Mouse (Mus musculus): ENCODE results near the gene Gm49450.
A peak's percentile ranks its signal among the peaks of the same experiment; 100 is the strongest.

Gm49450 gene

DNA sequence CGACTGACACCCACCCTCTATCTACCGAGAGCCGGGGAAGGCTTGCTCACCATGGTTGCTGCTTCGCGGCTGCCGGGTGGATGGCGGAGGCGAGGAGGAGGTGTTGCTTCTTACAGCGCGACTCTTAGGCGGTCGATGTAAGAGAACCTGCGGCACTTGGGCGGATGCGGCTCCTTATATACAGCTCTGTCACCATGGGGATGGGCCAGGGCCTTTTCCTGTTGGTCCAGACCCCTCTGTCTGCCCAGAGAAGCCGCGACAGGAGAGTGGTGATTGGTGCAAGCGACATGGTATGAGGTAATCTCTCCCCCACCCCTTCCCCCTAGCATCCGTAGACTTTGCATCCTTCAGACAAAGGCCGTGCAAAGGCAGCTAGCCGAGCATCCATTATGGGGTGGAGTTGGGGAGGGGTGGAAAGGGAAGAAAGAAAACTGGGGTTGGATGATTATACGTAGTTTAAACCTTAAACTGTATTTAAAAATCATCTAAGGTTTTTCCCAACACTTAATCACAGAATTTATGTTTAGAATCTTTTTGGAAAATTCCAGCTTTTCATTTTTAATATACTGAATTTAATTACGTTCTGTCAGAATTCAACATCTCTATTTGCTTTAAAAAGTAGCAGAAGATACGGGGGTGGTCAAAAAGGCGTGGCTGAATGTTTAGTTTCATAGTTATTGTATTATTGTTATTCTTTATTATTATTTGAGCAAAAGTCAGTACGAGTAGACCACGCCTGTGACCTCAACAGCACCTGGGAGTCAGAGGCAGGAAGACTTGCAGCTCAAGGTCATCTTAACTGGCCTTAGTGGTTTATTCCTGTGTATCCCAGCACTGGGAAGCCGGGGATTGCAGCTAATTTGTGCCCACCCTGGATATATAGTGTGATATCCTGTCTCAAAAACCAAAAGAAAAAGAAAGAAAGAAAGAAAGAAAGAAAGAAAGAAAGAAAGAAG, at the start of gene Gm49450, which contains the start of gene Tuba1a:
TSS of gene Gm49450 (minus strand) at position 151 of the 956 bp plus-strand sequence.
TSS of gene Tuba1a (minus strand) at position 303 of the 956 bp plus-strand sequence.
- DNase-seq (ENCODE audit: low spot score): peak; percentile 100

DNA sequence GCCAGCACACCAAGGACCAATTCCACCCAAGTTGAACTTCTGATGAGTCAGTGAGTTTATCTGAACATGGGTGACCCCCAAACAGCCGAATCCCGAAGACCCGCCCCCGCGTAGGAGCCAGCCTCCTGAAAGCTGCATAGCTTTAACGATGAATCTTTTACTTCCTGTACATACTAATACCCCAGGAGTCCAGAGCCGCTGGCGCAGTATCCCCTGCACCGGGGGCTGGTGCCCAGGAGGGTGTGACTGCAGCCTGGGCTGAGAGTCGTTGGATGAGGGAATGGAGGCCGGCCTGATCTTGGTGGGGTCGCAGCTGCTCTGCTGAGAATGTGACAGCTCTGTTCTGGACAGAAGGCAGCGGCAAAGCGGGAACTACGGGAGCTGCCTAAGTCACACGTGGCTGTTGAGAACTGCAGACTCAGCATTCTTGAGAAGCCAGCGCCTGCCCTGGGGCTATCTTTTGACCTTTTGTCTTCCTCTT, 48.1 kb upstream of the Gm49450 start:
- peak; percentile 44 for DNase-seq (ENCODE audit: low spot score)

DNA sequence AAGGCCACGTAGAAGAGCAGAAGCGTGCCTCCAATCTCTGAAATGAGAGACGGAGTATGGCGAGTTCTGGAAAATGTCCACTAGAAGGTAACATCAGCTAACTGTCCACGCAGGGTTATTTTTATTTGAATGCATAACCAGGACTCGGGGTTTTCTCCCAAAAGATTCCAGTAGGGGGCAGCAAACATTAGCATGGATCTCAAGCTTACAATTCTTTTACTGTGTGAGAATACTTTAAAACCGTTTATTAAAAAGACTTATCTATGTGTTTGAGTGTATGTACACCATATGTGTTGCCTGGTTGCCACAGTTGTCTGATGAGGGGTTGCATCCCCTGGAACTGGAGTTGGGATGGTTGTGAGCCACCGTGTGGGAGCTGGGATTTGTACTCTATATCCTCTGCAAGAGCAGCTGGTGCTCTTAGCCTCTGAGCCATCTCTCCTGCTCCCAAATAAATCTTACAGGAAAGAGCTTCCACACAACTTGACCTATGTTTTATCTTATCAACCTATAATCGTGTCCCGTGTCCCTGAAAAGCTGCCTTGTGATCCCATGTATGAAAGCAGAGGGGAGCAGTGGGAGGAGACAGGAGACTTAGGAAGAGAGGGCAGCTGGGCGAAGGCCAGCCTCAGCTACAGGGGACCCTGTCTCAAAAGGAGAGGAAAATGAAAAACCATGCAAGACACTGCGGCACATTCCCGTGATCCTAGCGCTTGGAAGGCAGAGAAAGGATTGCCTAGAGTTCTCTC, 47.4 kb upstream of the Gm49450 start:
- peak; percentile 90 for DNase-seq (ENCODE audit: low spot score)

DNA sequence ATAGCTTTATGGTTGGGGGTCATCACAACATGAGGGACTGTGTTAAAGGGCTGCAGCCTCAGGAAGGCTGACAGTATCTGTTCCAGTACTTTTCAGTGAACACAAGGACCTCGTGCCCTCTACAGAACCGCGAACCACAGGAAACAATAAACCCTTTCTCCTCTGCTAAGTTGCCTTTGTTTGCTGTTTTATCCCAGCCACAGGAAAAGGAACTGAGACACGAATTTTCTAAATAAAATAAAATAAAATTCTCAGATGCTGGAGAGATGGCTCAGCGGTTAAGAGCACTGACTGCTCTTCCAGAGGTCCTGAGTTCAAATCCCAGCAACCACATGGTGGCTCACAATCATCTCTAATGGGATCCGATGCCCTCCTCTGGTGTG, 45.4 kb upstream of the Gm49450 start:
- DNase-seq (ENCODE audit: low spot score): no peak

DNA sequence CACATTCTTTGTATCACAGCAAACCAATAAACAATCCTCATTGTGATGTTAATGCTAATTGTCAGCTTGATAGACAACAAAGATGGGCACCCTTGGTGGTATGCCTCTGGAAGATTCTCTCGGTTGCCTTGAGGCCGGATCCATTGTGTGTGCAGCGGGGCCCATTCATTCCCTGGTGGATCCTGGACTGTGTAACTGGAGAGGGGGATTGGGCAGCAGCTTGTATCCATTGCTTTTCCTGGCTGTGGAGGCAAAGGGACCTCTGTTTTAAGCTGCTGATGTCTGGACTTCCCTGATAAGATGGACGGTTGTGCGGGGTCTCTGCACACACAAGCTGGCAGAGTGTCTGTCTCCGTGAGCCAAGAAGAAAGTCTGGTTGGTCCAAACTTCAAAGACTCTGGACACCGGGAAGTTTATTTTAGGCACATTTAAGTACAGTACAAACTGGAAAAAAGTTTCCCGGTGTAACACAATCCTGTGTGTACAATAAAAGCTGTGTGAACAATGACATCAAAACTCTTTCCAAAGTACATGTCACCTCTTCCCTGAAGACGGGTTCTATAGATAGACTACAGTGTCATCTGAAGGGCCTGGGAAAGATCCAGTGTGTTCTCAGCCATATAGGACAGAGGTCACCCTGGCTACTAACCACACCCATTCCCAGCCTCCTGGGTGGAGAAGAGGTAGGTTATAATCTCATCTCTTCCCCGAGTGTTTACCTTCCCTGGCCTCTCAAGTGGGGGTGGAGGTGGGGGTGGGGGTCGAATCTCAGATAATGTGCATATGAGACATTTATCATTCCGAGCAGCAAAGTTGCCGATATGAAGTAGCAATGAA, 44.8 kb upstream of the Gm49450 start:
- no peak for DNase-seq (ENCODE audit: low spot score)

DNA sequence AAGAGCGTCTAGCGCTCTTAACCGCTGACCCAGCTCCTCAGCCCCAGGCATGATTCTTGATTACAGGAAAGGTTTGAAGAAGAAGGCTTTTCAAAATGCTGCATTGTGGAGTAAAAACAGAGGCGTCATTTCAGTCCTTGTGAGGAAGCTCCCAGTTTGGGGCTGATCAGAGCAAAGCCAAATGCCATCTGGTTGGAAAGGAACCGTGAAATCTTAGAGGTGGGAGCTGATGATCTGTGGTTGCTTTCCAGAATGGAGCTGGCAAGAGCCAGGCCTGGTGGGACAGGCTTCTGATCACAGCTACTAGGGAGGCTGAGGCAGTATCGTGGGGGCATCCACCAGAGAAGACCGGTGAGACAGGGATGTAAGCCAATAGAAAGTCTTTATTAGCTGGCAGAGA, 43.5 kb upstream of the Gm49450 start:
- no peak for DNase-seq (ENCODE audit: low spot score)

DNA sequence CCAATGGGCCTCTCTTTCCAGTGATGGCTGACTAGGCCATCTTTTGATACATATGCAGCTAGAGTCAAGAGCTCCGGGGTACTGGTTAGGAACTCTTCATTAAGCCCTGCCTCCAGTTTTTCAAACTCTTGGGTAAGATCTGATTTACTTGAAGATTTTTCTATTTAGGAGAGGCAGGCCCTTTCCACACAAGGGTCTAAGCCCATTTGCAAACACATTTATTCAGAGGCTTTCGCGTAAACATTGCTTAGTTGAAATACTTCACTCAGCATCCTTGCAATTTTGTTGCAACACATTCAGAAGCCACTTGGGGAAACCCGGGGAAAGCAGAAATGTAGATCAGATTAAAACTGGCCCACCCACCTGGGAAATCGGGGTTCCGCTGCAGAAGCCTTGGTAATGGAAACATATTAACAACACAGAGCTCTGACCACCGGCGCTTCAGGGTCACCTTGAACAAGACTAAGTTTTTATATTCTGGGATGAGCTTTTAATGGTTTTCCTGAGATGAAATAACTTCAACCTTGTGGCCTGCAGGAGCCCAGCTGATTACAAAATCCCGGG, 41.7 kb upstream of the Gm49450 start:
- DNase-seq (ENCODE audit: low spot score): no peak

DNA sequence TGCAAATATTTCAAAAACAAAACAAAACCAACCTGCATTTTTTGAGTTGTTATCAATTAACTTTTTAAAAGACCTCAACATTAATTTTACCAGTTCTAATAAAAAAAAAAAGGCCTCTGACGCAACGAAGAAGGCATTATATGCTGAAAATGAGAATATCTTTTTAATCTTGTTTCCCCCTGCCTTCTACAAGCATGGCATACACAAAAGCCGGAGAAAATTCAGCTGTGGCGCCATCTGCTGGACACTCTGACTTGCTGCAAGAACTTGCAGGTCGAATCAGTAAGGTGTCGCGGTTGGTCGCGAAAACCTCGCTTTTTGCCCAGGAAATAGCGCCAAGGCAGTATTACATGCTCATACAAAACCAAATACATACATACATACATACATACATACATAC, 40.5 kb upstream of the Gm49450 start:
- peak; percentile 97 for DNase-seq (ENCODE audit: low spot score)

DNA sequence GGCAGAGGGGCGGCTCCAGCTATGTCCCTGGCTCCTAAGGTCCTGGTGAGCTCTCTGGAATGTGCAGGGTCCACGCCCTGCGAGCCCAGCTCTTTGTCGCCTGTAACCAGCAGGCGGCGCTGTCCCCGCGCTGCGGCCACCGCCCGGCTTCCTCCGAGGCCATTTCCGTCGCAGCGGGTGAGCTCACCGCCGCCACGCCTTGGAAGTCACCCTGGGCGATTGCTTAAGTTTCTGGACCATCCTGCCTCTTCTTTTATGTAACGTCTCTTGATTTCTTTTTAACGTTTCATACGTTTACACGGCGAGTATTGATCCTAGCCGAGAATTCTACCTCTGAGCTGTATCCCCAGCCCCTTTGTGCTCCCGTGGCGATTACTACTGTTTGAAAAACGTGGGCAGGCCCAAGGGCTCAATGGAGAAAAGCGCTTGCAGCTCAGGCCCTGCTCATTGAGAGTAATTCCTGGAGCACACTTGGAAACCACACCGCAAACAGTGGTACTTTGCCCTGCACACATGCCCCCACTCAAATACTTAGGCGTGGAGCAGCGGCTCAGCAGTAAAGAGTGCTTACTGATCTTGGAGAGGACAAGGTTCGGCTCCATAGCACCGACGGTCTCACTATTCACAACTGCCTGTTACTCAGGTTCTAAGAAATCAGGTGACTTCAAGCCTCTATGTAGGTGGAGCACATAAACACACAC, 39.9 kb upstream of the Gm49450 start:
- DNase-seq (ENCODE audit: low spot score): peak; percentile 98

DNA sequence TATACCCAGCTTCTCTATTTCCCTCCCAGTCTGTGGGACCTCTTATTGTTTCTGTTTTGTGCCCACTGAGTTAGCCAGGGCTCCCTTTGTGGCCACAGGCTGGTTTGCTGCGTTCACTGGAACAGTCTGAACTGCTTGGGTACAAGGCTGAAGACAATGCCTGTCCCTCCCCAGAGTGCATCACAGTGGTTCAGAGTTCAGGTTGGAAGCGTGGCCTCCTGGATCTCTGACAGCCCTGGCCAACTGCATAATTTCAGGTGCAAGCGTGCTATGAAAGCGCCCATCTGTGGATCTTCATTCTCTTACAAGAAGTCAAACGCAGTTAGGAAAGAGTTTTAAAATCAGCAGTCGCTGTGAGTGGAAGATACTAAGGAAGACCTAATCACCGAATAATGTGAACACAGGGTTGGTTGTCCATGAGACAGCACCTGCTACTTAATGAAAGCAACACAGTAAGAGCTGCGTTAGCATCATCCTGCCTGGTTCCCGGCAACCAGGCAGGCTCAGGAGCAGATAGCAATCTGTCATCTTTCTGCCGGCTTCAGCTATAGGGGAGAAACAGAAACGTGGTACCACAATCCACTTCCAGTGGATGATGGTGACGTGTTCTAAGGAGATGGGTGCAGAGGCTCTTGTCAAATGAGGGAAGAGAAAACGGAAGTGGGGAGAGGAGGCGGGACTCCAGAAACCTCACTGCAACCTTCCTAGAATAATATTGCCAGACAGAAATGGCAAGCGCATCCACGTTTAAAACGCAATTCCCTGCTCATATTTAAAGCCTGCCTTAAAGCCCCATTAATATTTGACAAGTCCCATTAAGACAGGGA, 38.9 kb upstream of the Gm49450 start:
- DNase-seq (ENCODE audit: low spot score): peak; percentile 95

DNA sequence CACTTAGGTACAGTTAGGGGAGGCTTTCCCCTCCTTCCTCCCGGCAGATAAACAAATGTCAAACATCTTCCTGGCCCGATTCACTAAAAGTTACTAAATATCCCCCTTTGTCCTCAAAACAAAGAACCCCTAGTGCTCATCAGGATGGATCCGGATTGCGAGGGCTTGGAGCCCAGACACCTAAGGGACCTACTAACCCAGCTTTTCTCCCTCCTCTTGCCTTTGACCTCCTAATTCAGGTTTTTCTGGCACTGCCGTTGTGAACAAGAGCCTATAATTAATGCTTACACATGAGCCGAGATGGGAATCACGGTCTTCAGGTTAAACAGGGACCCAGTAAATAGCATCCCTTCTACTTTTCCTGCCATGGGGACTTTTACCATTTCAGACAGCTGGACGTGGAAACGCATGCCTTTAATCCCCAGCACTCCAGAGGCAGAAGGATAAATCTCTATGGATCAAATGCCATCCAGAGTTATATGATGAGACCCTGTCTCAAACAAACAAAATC, 38.2 kb upstream of the Gm49450 start:
- DNase-seq (ENCODE audit: low spot score): no peak

DNA sequence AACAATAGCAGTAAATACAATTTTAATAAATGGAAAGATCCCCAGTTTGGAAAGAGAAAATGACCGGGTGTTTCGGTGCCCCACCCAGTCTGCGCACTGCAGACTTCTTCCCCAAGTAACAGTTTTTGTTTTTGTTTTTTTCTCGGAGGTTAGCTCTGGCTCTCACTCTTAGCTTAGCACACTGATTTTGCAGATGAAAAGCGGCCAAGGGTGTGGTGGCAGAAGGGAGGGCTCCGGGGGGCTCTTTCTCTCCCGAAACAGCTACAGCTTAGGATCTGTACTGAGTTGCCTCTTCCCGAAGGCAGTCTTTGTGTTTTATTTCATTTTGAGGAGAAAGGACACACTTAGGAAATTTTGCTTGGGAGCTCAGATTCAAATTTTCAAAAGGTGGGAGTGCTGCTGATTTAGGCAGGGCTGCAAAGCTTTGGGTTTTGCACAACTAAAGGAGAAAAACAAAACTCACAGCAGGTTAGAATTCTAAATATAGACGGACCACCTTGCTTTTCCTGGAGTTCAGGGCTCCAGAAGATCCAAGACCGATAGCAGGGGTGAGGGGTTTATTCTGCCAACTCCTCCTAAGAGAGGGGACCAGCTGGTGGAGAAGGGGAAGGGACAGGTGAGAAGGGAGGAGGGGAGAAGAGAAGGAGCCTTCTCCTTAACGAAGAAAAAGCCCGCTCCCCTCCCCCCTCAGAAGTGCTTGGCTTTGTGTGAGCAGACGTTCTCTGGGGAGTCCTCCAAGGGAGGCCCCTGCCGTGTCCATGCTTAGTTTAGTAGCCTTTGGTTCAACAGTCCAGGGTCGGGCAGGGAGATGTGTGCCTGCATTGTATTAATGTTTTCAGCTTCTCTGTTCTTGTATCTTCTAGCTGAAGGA, 37.6 kb upstream of the Gm49450 start:
- DNase-seq (ENCODE audit: low spot score): peak; percentile 62

DNA sequence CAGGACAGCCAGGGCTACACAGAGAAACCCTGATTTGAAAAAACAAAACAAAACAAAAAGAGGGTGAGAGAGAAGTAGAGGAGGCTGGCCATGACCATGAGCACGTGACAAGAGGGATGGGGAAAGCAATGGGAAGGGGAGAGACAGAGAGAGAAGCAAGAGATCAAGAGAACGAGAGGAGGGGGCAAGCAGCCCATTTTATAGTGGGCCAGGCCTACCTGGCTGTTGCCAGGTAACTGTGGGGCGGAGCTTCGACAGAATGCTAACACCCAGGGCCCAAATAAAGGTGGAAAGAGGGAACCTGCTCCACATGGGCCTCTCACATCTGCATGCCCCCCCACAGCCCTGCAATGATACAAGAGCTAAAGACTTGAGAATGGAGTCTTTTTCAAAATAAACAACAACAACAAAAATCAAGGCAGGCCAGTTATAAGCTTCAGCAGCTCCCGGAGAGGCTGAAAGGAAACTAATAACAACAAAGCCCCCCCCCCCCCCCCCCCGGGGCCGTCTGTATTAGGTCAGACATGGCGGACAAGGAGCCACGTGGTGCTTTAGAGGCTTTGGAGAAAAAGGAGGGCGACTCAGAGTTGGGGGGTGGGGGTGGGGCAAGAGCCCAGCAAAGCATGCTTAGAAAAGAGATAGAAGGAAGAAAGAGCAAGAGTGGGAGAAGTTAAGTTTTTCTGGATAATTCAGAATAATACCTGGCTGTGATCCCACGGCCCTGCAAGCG, 36.5 kb upstream of the Gm49450 start:
- DNase-seq (ENCODE audit: low spot score): peak; percentile 58

DNA sequence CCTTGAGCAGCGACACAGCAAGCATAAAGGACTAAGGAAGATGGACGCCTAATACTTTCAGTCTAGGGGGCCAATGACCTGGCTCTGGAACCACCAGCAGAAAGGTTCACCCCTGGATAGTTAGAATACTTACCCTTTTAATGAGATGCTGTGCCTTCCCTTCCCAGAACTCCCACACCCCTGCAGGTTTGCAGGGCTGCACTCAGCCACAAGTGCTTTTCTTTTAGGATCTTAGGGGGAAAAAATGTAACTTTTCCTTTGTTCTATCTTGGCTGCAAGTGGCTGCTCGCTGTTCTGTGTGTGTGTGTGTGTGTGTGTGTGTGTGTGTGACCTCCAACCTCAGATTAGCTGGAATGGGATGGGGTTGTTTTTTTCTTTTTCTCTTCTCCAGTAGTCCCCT, 35.4 kb upstream of the Gm49450 start:
- no peak for DNase-seq (ENCODE audit: low spot score)

DNA sequence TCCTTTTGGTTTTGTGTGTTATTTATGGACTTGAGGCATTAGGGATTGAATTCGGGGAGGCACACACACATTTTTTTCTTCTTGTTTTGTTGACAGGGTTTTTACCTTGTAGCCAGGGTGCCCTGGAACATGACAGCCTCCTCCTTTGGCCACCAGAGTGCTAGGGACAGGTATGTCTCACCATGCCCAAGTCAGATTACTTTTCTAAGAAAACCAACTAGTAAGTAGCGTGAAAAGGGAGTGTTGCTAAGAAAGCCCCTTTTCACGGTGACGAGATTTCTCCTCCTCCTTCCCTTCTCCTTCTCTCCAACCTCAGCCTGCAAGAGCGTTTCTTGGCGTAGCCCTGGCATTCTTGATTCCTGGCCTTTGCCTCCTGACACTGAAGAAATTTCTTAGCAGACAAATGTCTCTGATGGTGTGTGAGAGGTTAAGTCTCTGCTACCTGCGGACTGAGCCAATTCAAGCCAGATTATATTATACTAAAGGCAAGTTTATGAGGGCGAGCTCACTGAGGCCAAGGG, 34.4 kb upstream of the Gm49450 start:
- DNase-seq (ENCODE audit: low spot score): no peak

DNA sequence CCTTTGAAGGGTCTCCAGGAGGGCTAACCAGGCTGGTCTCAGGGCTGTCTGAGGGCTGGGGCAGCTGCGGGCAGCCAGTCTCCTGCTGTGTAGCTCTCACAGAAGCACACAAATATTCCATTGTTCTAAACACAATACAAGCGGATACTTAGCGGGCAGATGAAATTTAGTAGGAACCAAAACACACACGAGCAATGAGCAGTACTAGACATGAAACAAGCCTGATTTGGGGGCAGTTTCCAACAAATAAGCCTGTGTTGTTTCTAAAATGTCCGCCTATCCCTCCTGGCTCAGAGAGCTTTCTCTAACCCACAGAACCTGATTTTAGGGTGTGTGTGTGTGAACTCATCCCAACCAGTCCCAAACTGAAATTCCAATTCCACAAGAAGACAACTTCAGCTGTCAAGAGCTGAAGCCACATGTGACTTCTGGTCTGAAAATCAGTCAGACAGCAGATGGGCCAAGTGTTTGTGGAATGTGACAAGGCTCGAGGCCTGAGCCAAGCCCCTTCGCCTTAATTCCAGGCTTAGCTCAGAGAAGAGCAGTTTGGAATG, 33.8 kb upstream of the Gm49450 start:
- no peak for DNase-seq (ENCODE audit: low spot score)

DNA sequence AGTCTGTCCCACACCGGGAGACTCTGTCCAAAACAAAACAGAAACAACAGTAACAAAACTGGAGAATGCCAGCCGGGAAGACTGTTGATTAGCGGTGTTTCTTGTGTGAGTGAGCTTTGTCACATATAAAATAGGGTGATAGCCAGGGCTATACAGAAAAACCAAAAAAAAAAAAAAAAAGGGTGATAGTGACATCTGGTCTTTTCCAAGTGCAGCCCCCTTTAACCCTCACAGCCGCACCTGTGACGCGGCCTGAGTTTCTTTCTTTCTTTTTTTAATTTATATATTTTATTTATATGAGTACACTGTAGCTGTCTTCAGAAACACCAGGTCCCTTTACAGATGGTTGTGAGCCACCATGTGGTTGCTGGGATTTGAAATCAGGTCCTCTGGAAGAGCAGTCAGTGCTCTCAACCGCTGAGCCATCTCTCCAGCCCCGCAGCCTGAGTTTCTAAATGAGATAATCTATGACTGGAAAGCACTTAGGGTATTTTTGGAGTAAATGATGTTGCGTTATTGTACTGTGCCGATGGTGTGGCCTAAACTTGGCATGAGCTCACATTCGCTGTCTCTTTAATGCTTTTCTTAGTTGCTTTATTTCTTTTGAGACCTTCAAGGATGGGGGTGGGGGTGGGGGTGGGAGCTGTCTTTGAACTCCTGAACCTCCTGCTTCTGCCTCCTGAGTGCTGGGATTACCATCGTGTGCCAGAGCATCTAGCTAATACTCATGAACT, 32.8 kb upstream of the Gm49450 start:
- peak; percentile 68 for DNase-seq (ENCODE audit: low spot score)
